Mouse (Mus musculus) adrenal gland, postnatal 0 days (tissue): Measurements from ENCODE around the gene Dram2. TPM values are rescaled to one million over a fixed set of nuclear protein-coding genes. Genes with fewer than 3 reads are reported as not detected.

Source experiments
- polyA plus RNA-seq: library from polyadenylated mRNA; unstranded; fragments of >200 nt; fragmentation: Nextera tagmentation; extraction: Ambion mirVana; gene quantifications from 2 replicates; pipeline ENCODE4 v1.2.1, GENCODE M21; 2015

The Dram2 gene
- 103 and 106 TPM in 2 replicates for polyA plus RNA-seq

DNA sequence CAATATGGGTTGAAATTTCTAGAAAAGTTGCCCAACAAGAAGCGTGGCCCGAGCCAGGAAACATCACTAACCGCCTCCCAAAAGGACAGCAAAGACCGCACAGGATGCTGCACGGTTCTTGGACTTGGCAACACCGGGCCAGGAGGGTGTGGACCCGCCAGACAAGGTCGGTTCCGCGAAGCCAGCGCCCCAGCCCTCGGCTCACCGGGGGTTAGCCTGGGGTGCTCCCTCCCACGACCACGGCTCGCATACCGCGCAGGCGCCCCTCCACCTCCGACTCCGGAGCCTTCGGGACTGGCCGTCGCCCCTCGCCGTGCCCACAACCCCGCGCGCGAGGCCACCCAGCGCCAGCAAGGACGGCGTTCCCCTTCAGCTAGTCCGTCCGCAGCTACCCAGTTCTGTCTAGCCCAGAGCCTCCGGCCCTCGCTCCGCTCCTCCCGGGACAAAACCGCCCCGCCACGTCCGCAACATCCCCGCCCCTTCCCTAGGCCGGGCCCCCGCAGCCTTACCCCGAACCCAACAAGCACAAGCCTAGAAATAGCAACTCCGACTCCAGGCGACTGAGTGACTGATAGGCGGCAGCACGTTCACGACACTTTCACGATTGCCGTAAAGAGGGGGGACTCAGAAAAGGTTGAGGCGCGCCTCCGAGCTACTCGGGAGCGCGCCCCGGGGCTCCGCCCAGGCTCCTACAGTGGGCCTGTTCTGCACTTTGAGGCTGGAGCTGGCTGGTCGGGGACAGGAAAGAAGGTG, at the start of gene Dram2, which contains the start of gene Cept1:
Gene Dram2, plus strand, starts transcription at position 628 of the 753 bp plus-strand sequence.
Gene Cept1, minus strand, starts transcription at position 632 of the 753 bp plus-strand sequence.

Other genes with a start within 250 kb of the Dram2 start
- not detected in 2 replicates for gene Chil6, start 141.6 kb upstream of the Dram2 start, polyA plus RNA-seq
- 3.2 and 5.3 TPM in 2 replicates for gene Dennd2d, start 65.4 kb upstream of the Dram2 start, polyA plus RNA-seq
- gene Cept1, start within 50 bp of the Dram2 start, polyA plus RNA-seq: 42.5 and 45.7 TPM in 2 replicates
- 21.9 and 22.5 TPM in 2 replicates for gene Lrif1, start 137.2 kb downstream of the Dram2 start, polyA plus RNA-seq
- 25.0 and 38.6 TPM in 2 replicates for gene Cd53, start 242.4 kb downstream of the Dram2 start, polyA plus RNA-seq